Mouse (Mus musculus): ENCODE results near the gene Dbp.
"Not testable (repeated sequence)": the region's sequence is repeated elsewhere in the genome, so short reads cannot be mapped to it uniquely, and the experiment has no call there.

Dbp gene

GRCm38 (mm10) chr7:45704730-45705442 is at the start of gene Dbp:
Gene Dbp (plus strand): TSS chr7:45705088.
- peak; percentile 100 for DNase-seq (ENCODE audit: low spot score)

GRCm38 (mm10) chr7:45660746-45661478 is 44.0 kb upstream of the Dbp start:
- DNase-seq (ENCODE audit: low spot score) = no peak

GRCm38 (mm10) chr7:45661702-45662101 is 43.2 kb upstream of the Dbp start:
- DNase-seq (ENCODE audit: low spot score) = not testable (repeated sequence)

- no peak for DNase-seq (ENCODE audit: low spot score)
These were observed 39.4 kb upstream of the Dbp start for GRCm38 (mm10) chr7:45665303-45666138.

- no peak for DNase-seq (ENCODE audit: low spot score)
These were observed 38.7 kb upstream of the Dbp start, which contains the start of gene Fut2 for GRCm38 (mm10) chr7:45666161-45666560. Gene Fut2 (minus strand): TSS chr7:45666394.

- DNase-seq (ENCODE audit: low spot score) = no peak
These were observed 37.1 kb upstream of the Dbp start for GRCm38 (mm10) chr7:45667761-45668160.

GRCm38 (mm10) chr7:45668921-45669320 is 36.0 kb upstream of the Dbp start:
- DNase-seq (ENCODE audit: low spot score) = no peak

GRCm38 (mm10) chr7:45677627-45678295 is 27.1 kb upstream of the Dbp start:
- no peak for DNase-seq (ENCODE audit: low spot score)

GRCm38 (mm10) chr7:45678513-45678912 is 26.4 kb upstream of the Dbp start:
- no peak for DNase-seq (ENCODE audit: low spot score)

- DNase-seq (ENCODE audit: low spot score) = no peak
These were observed 24.8 kb upstream of the Dbp start for GRCm38 (mm10) chr7:45679966-45680621.

GRCm38 (mm10) chr7:45681046-45681736 is 23.7 kb upstream of the Dbp start:
- no peak for DNase-seq (ENCODE audit: low spot score)

GRCm38 (mm10) chr7:45682144-45683126 is 22.5 kb upstream of the Dbp start:
- DNase-seq (ENCODE audit: low spot score) = peak; percentile 72

GRCm38 (mm10) chr7:45683396-45684050 is 21.4 kb upstream of the Dbp start, which contains the start of gene Ntn5:
Gene Ntn5 (plus strand): TSS chr7:45684022.
- no peak for DNase-seq (ENCODE audit: low spot score)

- no peak for DNase-seq (ENCODE audit: low spot score)
These were observed 19.1 kb upstream of the Dbp start for GRCm38 (mm10) chr7:45685811-45686210.

GRCm38 (mm10) chr7:45686841-45687240 is 18.0 kb upstream of the Dbp start:
- no peak for DNase-seq (ENCODE audit: low spot score)

- DNase-seq (ENCODE audit: low spot score) = no peak
These were observed 15.8 kb upstream of the Dbp start for GRCm38 (mm10) chr7:45689099-45689498.

- DNase-seq (ENCODE audit: low spot score) = no peak
These were observed 15.1 kb upstream of the Dbp start for GRCm38 (mm10) chr7:45689800-45690199.

GRCm38 (mm10) chr7:45692364-45692763 is 12.5 kb upstream of the Dbp start:
- no peak for DNase-seq (ENCODE audit: low spot score)

Data from ovary, adult 18-20 months (tissue).